Mouse (Mus musculus): ENCODE measurements at regions not wholly inside any gene's neighbourhood (a gene's known extent, or its start where the extent isn't known, plus 50 kb on each side); places are given as distances from the start of the nearest gene placed in this dataset.

DNA sequence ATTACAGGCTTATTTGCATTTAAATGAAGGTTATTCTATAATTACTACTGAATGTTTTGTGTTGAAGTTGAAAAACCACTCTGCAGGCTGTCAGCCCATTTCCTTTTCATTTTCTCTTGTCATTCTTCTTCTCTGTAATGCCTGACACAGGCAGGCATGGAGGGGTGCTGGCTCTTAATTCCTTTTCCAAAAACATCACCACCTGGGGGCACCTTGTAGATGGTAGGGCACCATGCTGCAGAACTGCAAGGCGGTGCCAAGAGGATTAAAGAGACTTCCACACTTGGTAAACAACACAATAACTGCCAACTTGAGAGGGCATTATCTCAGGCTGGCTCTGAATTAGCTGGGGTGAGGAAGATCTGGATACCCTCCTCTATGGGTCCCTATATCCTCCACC, 148.7 kb upstream of the Snx19 start:
- DNase-seq (ENCODE audit: low spot score): no peak
- intact Hi-C loops (cut with DNase I): no loop called here

DNA sequence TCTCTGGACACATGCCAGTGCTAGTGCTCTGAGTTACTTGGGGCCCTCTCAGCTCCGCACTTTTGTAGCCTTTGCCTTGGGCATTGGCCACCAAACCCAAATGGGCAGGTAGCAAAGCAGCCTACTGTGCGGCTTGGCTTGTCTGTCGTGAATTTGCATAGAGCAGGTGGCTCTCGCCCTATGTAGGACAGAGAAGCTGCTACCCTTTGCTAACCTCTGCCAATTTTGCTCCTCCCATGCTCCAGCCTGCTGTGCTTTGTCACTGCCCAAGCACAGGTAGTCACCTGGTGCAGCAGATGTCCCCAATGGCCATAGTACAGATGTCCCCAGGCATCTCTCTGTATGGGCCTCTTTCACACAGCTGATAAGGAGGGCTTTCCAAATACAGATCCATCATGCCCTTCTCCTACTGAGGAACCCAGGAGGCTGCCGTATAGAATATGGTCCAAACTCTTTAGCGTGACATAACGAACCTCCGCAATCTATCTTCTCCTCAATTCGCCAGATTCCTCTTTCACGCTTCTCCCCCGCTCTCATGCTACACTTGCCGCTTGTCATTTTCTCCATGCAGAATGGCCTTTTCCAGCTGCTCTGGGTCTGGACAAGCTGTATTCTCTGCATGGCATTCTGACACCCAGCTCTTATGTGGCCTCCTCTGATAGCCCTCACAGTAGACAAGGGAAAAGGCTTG, 143.7 kb upstream of the Snx19 start:
- intact Hi-C loops (cut with DNase I): no loop called here
- no peak for DNase-seq (ENCODE audit: low spot score)

DNA sequence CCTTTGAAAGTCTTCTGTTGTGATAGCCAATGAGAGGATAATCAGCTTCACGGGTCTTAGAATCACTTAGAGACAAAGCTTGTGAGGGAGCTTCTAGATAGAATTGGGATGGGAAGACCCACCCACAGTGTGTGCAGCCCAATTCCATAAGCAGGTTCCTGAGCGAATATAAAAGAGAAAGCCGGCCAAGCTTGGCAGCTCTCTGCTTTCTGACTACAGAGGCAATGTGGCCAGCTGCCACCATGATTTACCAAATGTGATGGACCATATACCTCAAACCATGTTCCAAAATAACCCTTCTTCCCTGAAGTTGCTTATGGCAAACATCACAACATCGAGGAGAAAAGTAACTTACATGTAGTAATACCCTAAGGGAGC, 143.1 kb upstream of the Snx19 start:
- intact Hi-C loops (cut with DNase I): no loop called here
- no peak for DNase-seq (ENCODE audit: low spot score)

DNA sequence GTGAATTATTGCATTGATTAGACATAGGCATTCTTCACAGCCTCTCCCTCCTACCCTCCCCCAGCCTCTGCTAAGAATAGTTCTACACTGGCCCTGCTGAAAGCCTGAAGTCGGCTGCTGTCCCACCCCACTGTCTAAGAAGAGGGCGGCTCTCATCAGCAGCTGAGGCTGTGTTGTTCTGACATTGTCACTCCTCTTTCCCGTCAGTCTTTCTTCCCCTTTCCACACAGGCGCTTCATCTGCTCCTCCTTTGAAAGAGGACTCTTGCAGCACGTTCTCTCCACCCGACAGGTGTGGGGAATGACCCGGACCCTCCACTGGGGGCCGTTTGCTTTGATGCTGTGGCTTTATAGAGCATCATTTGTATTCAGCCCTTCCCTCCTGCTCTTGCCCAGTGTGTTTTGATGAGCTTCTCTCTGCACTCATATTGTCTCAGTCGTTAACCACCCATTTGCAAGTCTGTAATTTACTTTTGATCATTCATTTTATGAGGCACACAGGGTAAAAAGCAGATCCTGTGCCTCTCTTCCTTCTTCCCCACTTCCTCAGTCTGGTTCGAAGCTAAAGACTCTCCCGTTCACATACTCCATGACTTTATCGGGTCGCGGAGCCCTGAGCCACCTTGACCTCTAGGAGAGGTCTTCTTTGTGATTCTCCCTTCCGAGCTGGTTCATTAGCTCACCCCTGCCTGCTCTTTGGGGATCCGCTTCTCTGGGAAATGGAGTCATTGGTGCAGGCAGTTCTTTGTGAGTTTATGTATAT, 142.2 kb upstream of the Snx19 start:
- no peak for DNase-seq (ENCODE audit: low spot score)
- intact Hi-C loops (cut with DNase I): no loop called here

DNA sequence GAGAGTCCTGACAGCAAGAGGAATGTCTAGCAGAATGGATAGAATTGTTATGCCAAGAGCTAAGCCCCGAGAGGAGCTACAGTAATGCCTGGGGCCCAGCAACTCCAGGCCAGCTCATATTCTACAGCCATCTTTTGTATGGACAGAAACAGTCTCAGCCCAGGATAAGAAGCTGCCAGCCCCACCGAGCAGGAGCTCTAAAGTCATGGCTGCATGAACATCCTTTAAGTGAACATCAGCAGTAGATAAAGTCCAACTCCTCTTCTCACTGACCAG, 141.6 kb upstream of the Snx19 start:
- intact Hi-C loops (cut with DNase I): no loop called here
- no peak for DNase-seq (ENCODE audit: low spot score)

DNA sequence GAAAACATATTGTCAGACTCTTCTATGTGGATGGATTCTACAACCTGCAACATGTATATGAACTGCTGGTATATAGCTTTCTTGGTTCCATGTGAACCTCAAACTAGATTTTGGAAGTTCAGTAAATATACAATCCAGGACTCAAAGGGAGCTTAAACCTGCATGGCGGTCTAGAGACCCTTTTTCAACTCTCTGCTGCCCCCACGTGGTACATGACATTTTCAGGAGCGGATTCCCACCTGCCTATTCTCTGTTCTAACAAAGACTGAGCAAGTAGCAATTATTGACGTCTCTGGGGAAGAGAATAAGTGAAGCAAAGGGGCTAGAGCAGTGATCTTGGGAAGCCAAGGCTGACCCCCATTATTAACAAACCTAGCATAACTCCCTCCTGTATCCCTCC, 127.1 kb upstream of the Snx19 start:
- intact Hi-C loops (cut with DNase I): loop anchor here (5.0 kb wide), 1 partner anchor 638 kb away; no protein-coding TSS in a partner anchor
- DNase-seq (ENCODE audit: low spot score): no peak

DNA sequence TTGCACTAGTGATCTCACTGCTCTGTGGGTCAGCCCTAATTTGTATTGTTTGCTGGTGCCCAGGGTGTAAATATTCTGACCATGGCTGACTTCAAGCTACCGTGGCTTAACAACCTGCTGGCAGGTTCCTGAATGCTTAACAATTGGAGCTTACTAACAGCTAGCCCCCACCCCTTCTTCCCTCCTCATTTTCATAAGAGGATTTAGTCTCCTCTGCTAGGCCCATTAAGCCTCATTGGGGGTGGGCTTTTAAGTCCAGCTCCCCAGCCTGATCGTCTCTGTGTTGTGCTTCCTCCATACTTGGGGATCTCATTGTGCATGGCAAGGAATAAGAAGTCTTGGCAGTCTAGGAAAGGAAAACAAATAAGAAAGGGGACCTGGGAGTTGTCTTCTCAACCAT, 118.6 kb upstream of the Snx19 start:
- no peak for DNase-seq (ENCODE audit: low spot score)
- intact Hi-C loops (cut with DNase I): no loop called here

DNA sequence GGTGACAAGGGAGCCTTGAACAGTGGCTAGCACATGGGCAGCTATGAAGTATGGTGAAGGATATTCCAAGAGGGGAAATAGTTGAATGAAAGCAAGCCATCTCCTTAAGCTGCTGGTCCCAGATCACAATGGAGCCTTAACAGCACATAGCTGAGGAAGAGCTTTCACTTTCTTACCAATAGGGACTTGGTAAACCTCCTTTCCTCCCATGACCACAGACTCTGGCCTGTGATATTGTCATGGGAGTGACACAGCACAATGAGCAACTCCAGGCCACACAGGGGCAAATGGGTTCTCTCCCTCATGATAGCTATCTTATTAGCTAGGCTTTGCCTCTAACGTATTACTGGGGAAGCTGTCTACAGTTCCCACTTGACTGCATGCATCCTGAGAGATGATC, 113.5 kb upstream of the Snx19 start:
- intact Hi-C loops (cut with DNase I): no loop called here
- DNase-seq (ENCODE audit: low spot score): no peak

DNA sequence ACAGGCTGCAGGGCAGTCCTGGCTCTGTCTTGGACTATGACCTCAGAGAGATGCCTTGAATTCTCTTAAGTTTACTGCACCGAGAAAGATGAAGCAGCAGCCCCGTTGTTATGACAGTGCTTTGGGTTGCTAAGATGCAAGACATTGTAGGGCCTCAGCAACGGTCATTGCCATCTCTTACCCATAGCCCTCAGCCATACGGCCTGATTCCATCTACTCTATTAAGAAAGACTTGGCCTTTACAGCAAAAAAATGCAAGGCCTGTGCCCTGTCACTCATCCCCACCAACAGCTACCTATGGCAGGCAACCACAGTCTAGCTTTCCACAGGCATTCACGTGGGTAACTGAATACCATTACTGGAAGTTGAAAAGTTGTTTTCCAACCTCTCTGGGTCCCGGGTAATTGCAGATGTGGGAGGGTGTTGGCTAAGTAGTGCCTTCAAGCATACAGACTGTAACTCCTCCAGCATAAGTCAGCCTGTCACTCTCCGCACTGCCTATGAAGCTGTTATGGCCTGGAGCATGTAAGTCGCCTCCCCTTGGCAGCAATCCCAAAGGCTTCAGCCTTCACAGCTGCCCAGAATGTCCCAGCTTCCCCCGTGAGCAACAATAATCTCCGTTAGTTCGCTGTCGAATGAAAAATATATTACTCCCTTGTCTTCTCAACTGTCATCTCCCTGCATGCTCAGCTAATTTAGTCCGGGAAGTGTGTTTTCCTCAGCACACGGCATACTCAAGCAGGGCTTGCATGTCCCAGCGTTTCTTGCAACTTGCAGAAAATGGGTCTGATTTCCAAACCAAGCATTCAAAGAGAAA, 112.3 kb upstream of the Snx19 start:
- DNase-seq (ENCODE audit: low spot score): no peak
- intact Hi-C loops (cut with DNase I): loop anchor here (5.0 kb wide), 1 partner anchor 652 kb away; no protein-coding TSS in a partner anchor

DNA sequence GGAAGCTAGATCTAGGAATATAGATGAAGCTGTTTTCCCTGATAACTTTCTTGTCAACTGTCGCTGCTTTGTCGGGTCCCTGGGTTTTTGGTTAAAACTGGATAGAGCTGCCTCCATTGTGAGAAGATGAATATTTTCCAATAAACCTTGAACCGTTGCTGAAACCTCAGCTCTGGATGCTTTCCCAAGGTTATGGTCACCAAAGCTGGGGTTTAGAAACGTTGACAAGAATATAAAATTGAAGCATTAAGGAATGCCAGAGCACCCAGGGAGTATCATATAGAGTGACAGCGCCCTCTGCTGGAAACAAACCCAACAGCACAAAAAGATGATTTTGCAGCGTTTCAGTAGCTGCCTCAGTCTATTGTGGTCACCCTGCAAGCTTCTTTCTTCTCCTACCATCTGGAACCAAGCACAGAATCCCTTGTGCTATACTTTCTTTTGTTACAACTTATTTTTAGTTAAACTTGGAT, 111.7 kb upstream of the Snx19 start:
- intact Hi-C loops (cut with DNase I): loop anchor here (5.0 kb wide), 1 partner anchor 653 kb away; no protein-coding TSS in a partner anchor
- no peak for DNase-seq (ENCODE audit: low spot score)

DNA sequence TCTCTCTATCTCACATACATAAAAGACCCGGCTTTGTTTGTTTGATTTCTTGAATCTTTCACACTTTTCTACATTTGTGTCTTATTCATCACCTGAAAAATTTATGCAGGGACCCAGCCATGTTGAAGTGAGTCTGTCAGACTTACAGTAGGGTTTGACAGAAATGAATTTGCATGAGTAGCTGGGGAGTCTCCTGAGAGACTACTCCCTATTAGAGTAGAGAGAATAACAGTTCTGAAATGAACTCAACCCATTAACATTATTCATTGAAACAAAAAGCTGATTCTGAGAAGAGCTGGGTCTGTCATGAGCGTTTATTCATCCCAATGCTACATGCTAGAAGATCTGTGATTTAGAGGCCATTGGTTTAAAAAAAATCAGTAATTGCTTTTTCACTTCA, 82.0 kb upstream of the Snx19 start:
- DNase-seq (ENCODE audit: low spot score): no peak

DNA sequence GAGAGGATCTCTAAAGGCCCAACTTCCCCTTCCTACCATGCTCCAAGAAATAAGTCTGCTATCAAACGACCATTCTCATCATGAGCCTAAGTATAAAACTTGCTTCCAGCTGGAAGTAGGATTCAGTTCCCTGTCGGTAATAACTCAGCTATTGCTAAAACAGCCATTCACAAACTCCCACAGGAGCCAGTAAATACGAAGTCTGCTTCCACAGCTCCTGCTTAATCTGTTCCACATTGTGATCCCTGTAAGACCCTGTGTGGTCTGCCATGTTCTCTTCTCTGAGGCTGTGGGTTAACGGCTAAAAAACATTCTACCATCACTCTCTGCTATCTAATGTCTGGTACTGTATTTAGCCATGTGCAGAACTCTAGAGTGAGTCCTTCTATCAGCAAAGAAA, 72.9 kb upstream of the Snx19 start:
- DNase-seq (ENCODE audit: low spot score): no peak
- intact Hi-C loops (cut with DNase I): no loop called here

More for the DNA sequence above, 82.0 kb upstream of the Snx19 start:
- intact Hi-C loops (cut with DNase I): no loop called here

DNA sequence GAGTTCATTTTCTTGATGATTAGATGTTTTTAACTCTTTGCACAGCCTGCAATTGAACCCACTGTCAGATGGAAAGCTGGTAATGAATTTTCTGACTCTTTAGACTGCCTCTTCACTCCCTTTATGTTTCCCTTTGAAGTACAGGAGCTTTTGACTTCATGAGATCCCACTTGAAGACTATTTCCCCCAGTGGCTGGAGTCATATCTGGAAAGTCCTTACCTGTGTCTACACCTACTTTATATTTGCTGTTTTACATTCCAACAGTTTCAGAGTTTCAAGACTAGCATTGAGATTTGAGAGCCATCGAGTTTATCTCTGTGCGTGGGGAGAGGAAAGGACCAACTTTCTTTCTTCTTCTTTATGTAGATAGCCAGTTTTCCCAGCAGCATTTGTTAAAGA, 71.3 kb upstream of the Snx19 start:
- intact Hi-C loops (cut with DNase I): no loop called here
- DNase-seq (ENCODE audit: low spot score): no peak

DNA sequence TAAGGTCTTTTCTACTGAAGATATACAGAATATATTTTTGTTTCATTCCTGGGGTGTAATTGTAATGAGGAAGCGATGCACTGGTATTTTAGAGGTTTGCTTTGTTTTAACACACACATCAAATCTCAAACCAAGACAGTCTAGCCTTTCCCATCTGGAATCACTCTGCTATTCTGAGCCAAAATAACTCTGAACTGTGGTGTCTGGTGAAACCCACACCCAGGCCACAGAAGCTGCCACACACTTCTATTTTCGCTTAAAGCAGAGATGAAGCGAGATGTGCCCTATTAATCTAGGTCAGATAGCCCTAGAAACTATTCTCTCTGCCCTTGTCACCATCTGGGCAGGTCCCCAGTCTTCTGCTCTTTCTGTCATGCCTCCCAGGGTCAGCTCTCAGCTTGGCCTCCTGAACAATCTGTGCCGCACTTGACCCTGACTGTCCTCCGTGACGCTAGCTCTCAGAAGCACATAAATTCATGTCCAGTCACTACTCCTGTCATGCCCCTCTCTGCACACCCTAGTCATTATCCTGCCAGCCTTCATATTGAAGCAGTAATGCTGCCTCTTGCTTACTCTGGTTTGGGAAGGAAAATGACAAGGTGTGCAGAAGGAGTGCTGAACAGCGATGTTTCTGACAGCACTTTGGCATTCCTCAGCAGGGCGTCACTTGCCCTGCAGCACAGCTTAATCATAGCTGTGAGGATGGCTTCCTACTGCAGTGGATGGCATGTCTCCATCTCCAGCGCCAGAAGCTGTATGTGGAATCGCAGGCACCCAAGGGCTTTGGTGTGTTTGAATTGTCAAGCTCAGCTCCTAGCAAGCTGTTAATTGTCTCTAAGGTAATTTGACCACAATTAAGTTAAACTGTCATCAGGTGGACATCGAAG, 57.1 kb upstream of the Snx19 start:
- DNase-seq (ENCODE audit: low spot score): no peak
- intact Hi-C loops (cut with DNase I): no loop called here

DNA sequence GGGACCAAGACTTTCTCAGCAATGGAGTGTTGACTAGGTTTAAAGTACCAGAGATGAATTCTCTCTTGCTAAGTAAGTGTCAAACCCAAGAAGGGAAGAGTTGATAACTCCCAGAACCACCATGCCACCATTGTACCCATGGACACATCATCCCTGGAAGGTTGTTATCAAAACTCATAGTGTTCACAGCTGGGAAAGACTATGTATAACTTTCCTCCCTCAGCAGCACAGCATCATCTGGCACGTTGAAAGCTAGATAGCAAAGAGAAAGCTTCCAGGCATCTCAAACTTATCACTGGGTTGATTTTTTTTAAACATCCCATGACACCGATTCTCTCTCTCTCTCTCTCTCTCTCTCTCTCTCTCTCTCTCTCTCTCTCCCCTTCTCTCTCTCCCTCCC, 56.1 kb upstream of the Snx19 start:
- intact Hi-C loops (cut with DNase I): no loop called here
- no peak for DNase-seq (ENCODE audit: low spot score)

DNA sequence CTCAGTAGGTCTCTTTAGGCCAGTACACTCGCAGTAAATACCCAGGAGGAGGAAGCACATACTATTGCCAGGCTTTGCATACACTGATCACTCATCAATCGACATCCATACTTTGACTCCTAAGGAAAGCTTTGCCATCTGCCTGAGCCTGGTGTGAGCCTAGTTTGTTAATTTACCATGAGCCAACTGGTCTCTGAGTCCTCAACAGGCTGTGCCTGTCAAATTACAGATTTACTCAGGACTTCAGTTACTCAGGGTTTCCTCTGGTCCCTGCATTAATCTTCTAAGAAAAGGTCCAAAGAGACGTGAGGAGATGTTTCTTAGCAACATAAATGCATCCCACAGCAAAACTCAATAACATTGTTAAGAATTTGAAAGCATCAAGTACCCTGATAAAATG, 50.0 kb upstream of the Snx19 start:
- DNase-seq (ENCODE audit: low spot score): no peak
- intact Hi-C loops (cut with DNase I): no loop called here

Data from heart, postnatal 25 days (tissue).